Mouse (Mus musculus): ENCODE data around the gene Frmd4a.
"Not testable (repeated sequence)": the region's sequence is repeated elsewhere in the genome, so short reads cannot be mapped to it uniquely, and the experiment has no call there.

Frmd4a gene

GRCm38 (mm10) chr2:4606559-4606958 is 589.0 kb downstream of the Frmd4a start:
- H3K27me3 ChIP-seq (ENCODE audit: insufficient read depth, low read length), result no peaks in the 10 kb centered on the region
- no peak overlapping the region for H3K4me3 ChIP-seq (replicated peaks; ENCODE audit: low read length)
- no peak for TF ChIP-seq NANOG (IDR thresholded peaks at IDR 0.05; ENCODE audit: borderline replicate concordance, low read length)
- TF ChIP-seq POU5F1 (IDR thresholded peaks at IDR 0.05; ENCODE audit: borderline replicate concordance, low read length), result no peak
- no peak for TF ChIP-seq CTCF (conservative IDR thresholded peaks at IDR 0.05; ENCODE audit: low read length)

GRCm38 (mm10) chr2:4608253-4608652 is 590.7 kb downstream of the Frmd4a start:
- Histone ChIP-seq H3K27me3 (ENCODE audit: insufficient read depth, low read length) (no peaks in the 10 kb centered on the region), H3K36me3 (ENCODE audit: insufficient read depth, low read length) (peaks cover 98% of the 10 kb centered on the region), H3K9me3 (ENCODE audit: low read length) (no peaks in the 10 kb centered on the region), H3K4me3 (replicated peaks; ENCODE audit: low read length) (no peak overlapping the region), H3K4me1 (replicated peaks; ENCODE audit: low read depth, low read length) (peaks cover 17% of the 10 kb centered on the region)
- no peak for TF ChIP-seq NANOG (IDR thresholded peaks at IDR 0.05; ENCODE audit: borderline replicate concordance, low read length)
- no peak for TF ChIP-seq POU5F1 (IDR thresholded peaks at IDR 0.05; ENCODE audit: borderline replicate concordance, low read length)
- no peak for TF ChIP-seq CTCF (conservative IDR thresholded peaks at IDR 0.05; ENCODE audit: low read length)

More at GRCm38 (mm10) chr2:4606559-4606958, 589.0 kb downstream of the Frmd4a start:
- Histone ChIP-seq H3K9me3 (ENCODE audit: low read length) (no peaks in the 10 kb centered on the region), H3K36me3 (ENCODE audit: insufficient read depth, low read length) (peaks cover 98% of the 10 kb centered on the region), H3K4me1 (replicated peaks; ENCODE audit: low read depth, low read length) (peaks cover 34% of the 10 kb centered on the region)

- Histone ChIP-seq H3K4me3 (replicated peaks; ENCODE audit: low read length) (no peak overlapping the region), H3K4me1 (replicated peaks; ENCODE audit: low read depth, low read length) (peaks cover 8% of the 10 kb centered on the region), H3K36me3 (ENCODE audit: insufficient read depth, low read length) (peaks cover 92% of the 10 kb centered on the region), H3K27me3 (ENCODE audit: insufficient read depth, low read length) (no peaks in the 10 kb centered on the region), H3K9me3 (ENCODE audit: low read length) (no peaks in the 10 kb centered on the region)
- TF ChIP-seq POU5F1 (IDR thresholded peaks at IDR 0.05; ENCODE audit: borderline replicate concordance, low read length) (no peak), NANOG (IDR thresholded peaks at IDR 0.05; ENCODE audit: borderline replicate concordance, low read length) (no peak), CTCF (conservative IDR thresholded peaks at IDR 0.05; ENCODE audit: low read length) (no peak)
These were observed 591.9 kb downstream of the Frmd4a start for GRCm38 (mm10) chr2:4609433-4609832.

GRCm38 (mm10) chr2:4611295-4611694 is 593.8 kb downstream of the Frmd4a start:
- H3K9me3 ChIP-seq (ENCODE audit: low read length), result no peaks in the 10 kb centered on the region
- no peak overlapping the region for H3K4me3 ChIP-seq (replicated peaks; ENCODE audit: low read length)
- H3K4me1 ChIP-seq (replicated peaks; ENCODE audit: low read depth, low read length), result peaks cover 10% of the 10 kb centered on the region
- H3K27me3 ChIP-seq (ENCODE audit: insufficient read depth, low read length), result no peaks in the 10 kb centered on the region
- H3K36me3 ChIP-seq (ENCODE audit: insufficient read depth, low read length), result peaks cover 76% of the 10 kb centered on the region
- TF ChIP-seq POU5F1 (IDR thresholded peaks at IDR 0.05; ENCODE audit: borderline replicate concordance, low read length) (no peak), CTCF (conservative IDR thresholded peaks at IDR 0.05; ENCODE audit: low read length) (no peak), NANOG (IDR thresholded peaks at IDR 0.05; ENCODE audit: borderline replicate concordance, low read length) (no peak)

GRCm38 (mm10) chr2:4611704-4612103 is 594.2 kb downstream of the Frmd4a start:
- Histone ChIP-seq H3K4me3 (replicated peaks; ENCODE audit: low read length) (no peak overlapping the region), H3K27me3 (ENCODE audit: insufficient read depth, low read length) (no peaks in the 10 kb centered on the region), H3K4me1 (replicated peaks; ENCODE audit: low read depth, low read length) (peaks cover 10% of the 10 kb centered on the region), H3K36me3 (ENCODE audit: insufficient read depth, low read length) (peaks cover 72% of the 10 kb centered on the region), H3K9me3 (ENCODE audit: low read length) (no peaks in the 10 kb centered on the region)
- TF ChIP-seq NANOG (IDR thresholded peaks at IDR 0.05; ENCODE audit: borderline replicate concordance, low read length), result no peak
- no peak for TF ChIP-seq POU5F1 (IDR thresholded peaks at IDR 0.05; ENCODE audit: borderline replicate concordance, low read length)
- TF ChIP-seq CTCF (conservative IDR thresholded peaks at IDR 0.05; ENCODE audit: low read length), result no peak

- H3K36me3 ChIP-seq (ENCODE audit: insufficient read depth, low read length), result peaks cover 45% of the 10 kb centered on the region
- not testable (repeated sequence) for H3K4me3 ChIP-seq (replicated peaks; ENCODE audit: low read length); H3K9me3 ChIP-seq (ENCODE audit: low read length); H3K4me1 ChIP-seq (replicated peaks; ENCODE audit: low read depth, low read length); H3K27me3 ChIP-seq (ENCODE audit: insufficient read depth, low read length)
These were observed 596.9 kb downstream of the Frmd4a start for GRCm38 (mm10) chr2:4614276-4614929.

GRCm38 (mm10) chr2:4615014-4615546 is 597.6 kb downstream of the Frmd4a start:
- Histone ChIP-seq H3K27me3 (ENCODE audit: insufficient read depth, low read length) (no peaks in the 10 kb centered on the region), H3K9me3 (ENCODE audit: low read length) (no peaks in the 10 kb centered on the region), H3K36me3 (ENCODE audit: insufficient read depth, low read length) (peaks cover 38% of the 10 kb centered on the region), H3K4me1 (replicated peaks; ENCODE audit: low read depth, low read length) (peaks cover 10% of the 10 kb centered on the region), H3K4me3 (replicated peaks; ENCODE audit: low read length) (no peak overlapping the region)
- TF ChIP-seq CTCF (conservative IDR thresholded peaks at IDR 0.05; ENCODE audit: low read length) (no peak), NANOG (IDR thresholded peaks at IDR 0.05; ENCODE audit: borderline replicate concordance, low read length) (no peak)

- Histone ChIP-seq H3K4me3 (replicated peaks; ENCODE audit: low read length) (no peak overlapping the region), H3K9me3 (ENCODE audit: low read length) (no peaks in the 10 kb centered on the region), H3K4me1 (replicated peaks; ENCODE audit: low read depth, low read length) (peaks cover 10% of the 10 kb centered on the region), H3K27me3 (ENCODE audit: insufficient read depth, low read length) (no peaks in the 10 kb centered on the region), H3K36me3 (ENCODE audit: insufficient read depth, low read length) (peaks cover 19% of the 10 kb centered on the region)
- TF ChIP-seq NANOG (IDR thresholded peaks at IDR 0.05; ENCODE audit: borderline replicate concordance, low read length), result no peak
- TF ChIP-seq POU5F1 (IDR thresholded peaks at IDR 0.05; ENCODE audit: borderline replicate concordance, low read length), result no peak
- TF ChIP-seq CTCF (conservative IDR thresholded peaks at IDR 0.05; ENCODE audit: low read length), result no peak
These were observed 599.5 kb downstream of the Frmd4a start for GRCm38 (mm10) chr2:4616995-4617394.

GRCm38 (mm10) chr2:4619126-4619525 is 601.6 kb downstream of the Frmd4a start:
- H3K27me3 ChIP-seq (ENCODE audit: insufficient read depth, low read length); H3K4me3 ChIP-seq (replicated peaks; ENCODE audit: low read length); H3K9me3 ChIP-seq (ENCODE audit: low read length): not testable (repeated sequence)
- peaks cover 17% of the 10 kb centered on the region for H3K36me3 ChIP-seq (ENCODE audit: insufficient read depth, low read length)
- H3K4me1 ChIP-seq (replicated peaks; ENCODE audit: low read depth, low read length), result peaks cover 12% of the 10 kb centered on the region
